Mouse (Mus musculus) monocyte, adult 5-6 weeks (primary cell): ENCODE data around the gene Etfbkmt. TPM values are rescaled to one million over a fixed set of nuclear protein-coding genes. Genes with fewer than 3 reads are reported as not detected.
"Not testable (repeated sequence)": the region's sequence is repeated elsewhere in the genome, so short reads cannot be mapped to it uniquely, and the experiment has no call there.

Experiments used
- ATAC-seq: fragments of 153-309, 156-312 bp; replicated peaks from 2 replicates; pipeline ENCODE4 v1.8.0; 2017; ENCODE audit warnings: mild to moderate bottlenecking; ENCODE audit not compliant: low TSS enrichment, insufficient number of reproducible peaks, severe bottlenecking, poor library complexity, low FRiP score
- total RNA-seq: library from RNA; stranded (forward); fragments of 200-1000, 200-491, 200-594 nt; gene quantifications from 3 replicates; pipeline ENCODE4 v1.2.3, GENCODE M21; 2017

Etfbkmt gene
- total RNA-seq, 1 experiment from 2014 or later: 10.0 TPM

DNA sequence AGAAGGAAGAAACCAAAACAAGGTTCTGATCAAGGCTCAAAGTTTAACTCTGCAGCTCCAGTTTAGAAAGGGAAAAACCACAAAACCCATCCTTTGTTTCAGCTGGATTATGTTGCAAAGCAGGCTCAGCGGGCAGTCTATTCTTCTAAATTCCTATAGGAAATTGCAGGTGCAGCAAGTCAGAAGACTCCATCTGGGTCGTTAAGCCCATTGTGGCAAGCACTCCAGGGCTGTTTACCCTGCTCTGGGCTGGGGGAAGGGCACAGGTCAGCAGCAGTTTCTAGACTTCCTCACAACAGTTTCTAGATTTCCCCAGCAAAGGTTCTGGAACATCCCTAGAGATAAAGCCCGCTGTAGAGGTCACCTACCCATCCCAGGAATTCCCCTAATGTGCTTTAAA, 8.5 kb upstream of the Etfbkmt start:
- no peak for ATAC-seq

DNA sequence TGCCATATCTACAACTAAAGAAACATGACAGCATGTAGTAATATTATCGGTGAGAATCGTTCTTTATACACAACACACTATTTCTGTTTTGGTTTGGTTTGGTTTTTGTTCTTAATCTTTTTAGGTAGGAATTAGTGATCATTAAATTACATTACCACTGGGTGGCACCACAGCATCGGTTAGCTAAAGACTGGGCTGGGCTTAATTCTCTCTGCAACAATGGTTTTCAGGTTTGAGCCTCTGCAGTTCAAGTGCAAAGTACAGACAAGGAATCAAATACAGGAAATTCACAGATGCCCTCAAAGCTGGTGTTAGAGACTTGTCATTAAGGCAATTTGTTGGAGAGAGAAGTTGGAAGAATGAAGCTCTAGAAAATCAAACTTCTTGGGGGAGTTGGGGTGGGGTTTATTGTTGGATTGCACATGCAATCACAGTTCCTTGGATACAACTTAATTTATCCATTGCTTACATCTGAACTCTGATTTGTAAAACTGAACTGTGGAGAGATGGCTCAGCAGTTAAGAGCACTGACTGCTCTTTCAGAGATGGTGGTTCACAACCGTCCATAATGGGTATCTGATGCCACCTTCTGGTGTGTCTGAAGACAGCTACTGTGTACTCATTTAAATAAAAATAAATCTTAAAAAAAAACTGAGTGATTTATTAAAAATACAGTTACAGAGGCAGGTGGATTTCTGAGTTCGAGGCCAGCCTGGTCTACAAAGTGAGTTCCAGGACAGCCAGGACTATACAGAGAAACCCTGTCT, 7.2 kb upstream of the Etfbkmt start:
- ATAC-seq: peak; percentile 92

DNA sequence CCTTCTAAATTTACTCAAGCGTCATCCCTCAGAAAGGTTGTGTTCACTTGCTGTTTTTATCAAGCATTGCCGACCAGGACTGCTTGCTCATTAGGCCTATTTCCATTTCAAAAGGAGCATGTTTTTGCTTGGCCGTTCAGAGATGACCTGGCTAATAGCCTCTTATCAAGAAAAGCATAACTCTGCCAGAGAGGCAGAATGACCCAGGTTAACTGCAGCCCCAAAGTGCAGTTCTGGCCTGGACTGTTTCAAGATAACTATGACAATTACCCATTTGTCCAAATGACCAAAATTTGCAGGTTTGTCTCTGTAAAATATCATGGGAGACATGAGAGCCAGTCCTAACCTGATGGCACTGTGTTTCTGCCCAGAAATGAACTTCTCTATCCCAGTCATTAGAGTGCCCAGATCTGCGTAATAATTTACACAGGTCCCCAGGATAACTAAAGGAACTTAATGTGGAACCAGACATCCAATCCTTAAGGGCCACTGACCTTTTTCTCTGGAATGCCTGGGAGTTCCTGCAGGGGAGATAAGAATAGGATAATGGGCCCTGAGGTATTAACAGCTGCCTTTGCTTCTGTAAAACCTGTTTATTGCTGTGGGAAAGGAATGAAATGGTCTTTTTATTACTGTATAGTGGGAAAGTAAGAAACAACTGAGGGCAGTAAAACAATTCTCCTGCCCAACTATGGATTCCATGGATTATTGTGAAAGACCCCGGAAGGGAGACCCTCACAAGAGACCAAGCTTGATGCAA, 5.1 kb upstream of the Etfbkmt start:
- no peak for ATAC-seq

DNA sequence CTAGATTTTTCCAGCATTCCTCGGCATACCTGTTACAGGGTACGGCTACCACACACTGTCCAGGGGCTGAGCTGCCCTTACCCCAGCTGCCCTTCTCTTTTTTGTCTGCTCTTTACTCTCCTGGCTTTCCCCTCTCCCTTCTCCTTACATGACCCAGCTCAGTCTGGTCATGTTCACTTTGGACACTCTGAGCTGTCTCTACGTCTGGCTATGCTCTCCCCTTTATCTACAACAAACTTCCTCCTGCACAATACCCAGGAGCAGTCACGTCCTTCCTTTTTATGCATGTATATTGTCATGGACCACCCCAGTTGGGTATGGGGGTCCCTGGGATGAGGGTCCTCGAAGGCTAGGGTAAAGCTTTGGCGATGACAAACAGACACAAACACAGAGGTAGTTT, 4.0 kb upstream of the Etfbkmt start:
- ATAC-seq: no peak

DNA sequence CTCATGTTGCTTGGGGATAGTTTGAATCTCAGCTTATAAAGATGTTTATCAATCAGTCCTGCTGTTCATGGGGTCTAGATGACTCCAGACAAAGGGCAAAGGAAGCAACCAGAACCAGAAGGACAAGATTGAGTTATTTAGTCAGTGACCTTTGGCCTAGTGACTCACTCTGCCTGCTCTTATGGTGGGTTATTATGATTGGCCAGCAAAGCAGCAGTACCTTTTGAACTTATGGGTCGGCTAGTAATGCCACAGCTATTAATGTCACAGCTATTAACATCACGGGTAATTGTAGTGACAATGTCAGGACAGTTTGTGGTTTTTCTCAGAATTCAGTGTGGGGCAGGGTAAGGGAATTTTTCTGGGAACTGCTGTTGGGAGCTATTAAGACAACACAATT, 1.7 kb upstream of the Etfbkmt start:
- no peak for ATAC-seq

DNA sequence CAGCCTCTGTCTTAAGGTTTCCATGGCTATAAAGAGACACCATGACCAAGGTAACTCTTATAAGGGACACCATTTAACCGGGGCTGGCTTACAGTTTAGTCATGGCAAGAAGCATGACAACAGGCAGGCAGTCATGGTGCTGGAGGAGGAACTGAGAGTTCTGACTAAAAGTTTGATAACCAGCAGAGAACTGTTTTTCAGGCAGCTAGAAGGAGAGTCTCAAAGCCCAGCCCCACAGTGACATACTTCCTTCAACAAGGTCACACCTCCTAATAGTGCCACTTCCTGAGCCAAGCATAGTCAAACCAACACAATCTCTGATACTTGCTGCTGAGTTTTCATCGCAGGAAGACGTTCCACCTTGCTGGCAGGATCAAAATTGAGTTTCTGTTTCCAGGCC, 638 bp upstream of the Etfbkmt start:
- ATAC-seq: peak; percentile 48; the same call in 1 of the 2 replicates

DNA sequence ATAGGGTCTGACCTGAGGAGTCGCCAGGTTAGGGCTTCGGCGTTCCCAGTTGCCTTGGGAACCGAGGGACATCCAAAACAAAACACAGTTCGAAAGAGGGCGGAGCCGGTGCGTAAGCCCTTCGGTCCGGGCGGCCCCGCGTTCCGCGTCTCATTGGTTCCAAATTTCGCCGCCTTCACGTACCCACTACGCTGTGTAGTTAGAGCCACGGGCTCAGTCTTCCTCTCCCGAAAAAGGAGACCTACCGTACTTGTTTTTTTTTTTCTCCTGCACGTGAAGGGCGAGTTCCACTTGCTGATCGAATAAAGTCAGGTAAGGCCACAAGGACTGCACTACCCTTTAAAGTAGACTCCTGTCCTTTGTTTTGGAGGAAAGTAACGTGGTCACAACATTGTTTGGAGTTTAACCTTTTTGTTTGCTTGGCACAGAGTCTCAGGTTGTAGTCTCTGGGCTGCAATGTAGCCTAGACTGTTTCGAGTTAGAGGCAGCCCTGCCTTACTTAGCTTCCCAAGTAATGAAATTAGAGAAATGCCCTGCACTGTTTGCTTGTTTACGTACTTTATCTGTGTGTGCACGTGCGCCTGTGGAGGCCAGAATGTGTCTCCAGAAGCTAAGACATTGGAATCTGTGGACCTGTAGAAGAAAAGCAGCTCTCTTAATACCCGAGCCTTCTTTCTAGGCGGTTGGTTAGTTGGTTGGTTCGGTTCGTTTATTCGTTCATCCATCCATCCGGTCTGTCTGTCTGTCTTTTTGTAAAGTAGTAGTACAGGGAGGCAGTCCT, 1.9 kb downstream of the Etfbkmt start:
- ATAC-seq: peak; percentile 94

DNA sequence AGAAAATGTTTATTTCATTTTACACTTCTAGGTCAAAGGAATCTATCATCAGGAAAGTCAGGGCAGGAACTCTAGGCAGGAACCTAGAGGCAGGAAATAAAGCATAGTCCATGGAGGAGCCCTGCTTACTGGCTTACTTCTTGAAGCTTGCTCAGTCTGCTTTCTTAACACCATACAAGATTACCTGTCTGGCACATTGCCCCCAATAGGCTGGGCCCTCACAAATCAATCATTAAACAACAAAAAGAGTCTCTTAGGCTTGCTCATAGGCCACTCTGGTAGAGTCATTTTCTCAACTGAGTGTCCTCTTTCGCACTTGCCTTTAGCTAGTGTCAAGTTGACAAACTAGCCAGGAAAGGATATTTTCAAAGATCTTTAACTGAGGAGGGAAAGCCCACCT, 5.5 kb downstream of the Etfbkmt start:
- ATAC-seq: no peak

DNA sequence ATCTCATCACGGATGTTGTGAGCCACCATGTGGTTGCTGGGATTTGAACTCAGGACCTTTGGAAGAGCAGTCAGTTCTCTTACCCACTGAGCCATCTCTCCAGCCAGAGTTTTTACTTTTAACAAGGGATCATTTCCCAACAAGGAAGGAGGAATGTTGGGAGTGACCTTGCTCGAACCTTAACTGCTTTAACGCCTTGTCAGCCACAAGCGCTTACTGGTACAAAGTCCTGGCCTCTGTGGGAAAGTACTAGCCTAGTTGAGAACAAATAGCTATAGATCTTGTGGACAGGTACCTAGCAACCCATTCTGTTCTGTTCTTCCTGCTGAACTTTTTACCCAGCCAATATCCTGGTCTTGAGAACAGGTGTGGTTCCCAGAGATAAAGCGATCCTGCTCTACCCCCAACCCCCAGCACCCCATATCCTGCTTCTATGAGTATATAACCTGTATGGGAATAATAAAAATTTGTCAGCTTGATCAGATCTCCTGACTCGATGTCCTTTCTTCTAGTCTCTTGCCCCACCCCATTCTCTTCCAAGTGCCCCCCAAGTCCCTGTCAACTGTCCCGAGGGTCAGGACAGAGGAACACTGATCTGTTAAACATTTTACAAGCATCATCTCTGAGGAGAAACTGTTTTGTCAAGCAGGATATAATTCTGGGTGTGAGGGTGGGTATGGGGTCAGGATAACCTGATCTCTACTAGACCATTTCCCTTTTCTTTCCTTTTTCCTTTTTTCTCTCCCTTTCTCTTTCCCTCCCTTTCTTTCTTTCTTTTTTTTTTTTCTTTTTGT, 9.0 kb downstream of the Etfbkmt start:
- no peak for ATAC-seq

DNA sequence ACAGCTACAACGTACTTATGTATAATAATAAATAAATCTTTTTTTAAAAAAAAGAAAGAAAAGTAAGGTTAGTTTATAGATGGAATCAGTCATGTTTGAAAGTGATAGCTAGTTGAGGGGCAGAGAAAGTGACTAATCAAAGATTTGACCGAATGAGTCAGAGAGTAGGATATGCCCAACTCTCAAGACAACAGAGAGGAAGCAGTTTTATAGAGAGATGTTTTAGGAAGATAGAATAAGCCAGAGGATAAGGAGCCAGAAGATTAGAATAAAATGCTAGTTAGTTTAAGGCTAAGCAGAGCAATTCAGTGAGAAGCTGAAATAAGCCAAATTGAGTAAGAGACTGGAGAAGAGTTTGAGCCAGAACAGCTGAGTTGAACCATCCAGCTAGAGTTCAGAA, 12.5 kb downstream of the Etfbkmt start:
- ATAC-seq: no peak

DNA sequence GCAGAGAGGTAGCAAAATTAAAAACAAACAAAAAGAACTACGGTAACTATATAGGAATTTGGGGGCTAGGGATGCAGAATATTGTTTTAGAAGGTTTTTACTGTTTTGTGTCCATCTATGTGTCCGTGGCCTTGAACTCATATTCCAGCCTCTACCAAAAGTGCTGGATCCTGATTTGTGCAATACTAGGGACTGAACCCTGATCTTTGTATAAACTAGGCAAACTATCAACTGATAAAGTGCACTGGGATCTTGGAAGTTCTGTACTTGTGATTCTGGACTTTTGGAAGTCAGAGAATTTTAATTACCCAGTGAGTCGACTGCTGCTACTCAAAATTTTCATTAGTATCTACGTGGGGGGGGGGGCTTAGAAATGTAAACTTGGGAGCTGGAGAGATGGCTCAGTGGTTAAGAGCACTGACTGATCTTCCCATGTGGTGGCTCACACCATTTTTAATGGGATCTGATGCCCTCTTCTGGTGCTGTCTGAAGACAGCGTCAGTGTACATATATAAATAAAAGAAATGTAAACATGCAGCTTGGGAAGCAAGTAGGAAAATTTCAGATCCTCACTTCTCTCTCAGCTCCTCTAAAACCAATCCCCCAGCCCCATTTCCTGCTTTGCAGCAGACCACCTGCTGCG, 13.9 kb downstream of the Etfbkmt start:
- no peak for ATAC-seq

DNA sequence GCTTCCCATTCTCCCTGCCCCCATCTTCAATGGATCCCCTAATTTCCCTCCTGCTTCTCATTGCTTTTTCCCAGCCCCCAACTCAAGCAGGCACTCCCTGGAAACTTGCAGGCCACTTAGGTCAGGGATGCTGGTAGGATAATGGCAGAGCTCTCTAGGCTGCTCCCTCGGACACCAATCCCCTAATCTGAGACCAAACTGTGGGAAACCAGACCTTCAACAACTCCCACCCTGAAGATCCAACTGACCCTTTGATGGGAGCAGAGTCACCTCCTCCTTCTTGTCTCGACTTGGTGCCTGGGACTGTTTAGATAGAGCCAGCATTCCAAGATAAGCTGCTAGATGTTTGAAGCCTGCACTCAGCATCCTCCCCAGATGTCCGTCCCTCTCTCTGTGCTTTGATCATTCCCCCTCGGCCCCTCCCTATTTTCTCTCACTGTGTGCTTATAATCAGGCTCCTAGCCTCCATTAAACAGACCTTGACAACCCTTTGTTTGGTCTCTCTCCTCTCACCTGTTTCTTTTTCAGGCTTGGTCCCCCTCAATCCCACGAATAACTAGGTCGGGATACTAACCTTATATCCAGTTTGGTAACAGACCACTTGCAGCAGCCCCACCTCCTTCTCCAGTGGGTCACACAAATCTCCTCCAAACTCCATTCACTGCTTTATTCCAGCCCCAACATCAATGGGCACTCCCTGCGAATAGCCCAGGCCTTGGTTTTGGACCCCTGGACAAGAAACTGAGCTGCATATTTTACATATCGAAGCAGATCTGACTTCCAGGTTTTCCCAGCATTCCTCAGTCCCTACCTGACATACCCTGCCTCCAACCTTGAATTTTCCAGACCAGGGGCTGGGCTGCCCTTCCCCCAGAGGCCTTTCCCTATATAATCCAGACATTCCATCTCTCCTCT, 14.7 kb downstream of the Etfbkmt start:
- ATAC-seq: no peak

DNA sequence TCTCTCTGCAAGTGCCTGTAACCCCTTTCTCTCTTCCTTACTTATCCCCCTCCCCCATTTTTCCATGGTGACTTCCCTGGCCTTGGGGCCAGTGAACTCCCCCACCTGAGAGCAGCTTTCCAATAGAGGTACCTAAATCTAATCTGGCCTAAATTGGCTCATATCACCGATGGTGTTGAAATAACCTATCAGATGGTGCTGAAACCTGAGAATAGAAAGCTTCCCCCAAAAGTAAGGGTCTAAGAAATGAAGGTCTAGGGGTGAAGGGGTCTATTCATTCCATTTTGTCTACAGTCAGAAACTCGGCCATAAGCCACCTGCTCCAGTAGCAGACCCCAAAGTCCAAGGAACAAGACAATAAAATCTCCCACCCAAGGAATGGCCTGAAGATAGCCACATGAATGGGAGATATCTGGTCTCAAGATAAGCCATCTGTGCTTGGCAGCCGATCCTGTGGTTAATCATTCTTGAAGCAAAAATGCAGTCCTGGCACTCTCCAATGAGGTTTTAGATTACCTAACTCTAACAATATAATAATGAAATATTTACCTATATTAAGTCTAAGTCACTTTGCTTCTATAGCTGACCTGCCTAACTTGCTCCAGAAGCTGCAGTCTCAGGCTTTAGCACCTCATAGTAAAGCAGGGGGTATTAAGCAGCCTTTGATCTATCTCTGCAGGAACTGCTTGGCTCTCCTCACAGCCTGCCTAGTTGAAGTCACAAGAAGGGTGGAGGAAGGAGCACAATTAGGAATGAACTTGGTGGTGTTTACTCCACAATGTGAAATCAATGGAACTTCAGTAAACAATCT, 15.6 kb downstream of the Etfbkmt start:
- ATAC-seq: no peak

DNA sequence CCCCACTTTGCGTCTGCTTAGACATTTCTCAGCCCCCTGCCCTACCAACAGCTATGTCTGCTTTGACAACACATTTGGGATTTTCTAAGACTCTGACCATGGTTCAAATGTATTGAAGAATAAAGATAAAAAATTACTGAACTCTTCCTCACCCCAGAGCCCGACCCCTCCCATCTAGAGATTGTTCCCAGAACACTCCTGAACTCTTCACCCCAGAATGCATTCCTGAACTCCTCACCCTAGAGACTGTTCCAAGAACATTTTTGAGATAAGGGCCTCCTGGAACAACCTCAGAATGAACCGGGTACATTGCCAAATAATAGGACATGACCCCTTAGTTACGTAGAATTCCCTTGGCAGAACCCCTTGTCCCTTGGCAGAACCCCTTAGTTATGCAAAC, 27.4 kb downstream of the Etfbkmt start:
- ATAC-seq: not testable (repeated sequence)

DNA sequence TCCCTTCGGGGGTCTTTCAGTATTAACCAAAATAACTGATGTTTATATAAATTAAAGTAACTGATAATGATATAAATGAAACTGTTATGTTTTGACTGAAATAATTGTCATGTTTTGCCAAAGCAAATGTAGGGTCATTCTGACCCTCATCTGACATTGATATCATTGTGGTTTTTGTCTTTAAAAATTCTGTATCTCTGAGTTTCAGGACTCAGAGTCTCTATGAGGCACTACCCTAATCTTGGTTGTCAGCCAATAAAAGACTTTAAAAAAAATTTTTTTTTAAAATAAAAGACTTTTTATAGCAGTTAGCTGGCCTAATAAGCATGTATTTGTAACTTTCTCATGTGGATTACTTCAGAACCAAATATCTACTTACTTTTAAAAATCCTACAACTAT, 28.0 kb downstream of the Etfbkmt start:
- ATAC-seq: no peak

DNA sequence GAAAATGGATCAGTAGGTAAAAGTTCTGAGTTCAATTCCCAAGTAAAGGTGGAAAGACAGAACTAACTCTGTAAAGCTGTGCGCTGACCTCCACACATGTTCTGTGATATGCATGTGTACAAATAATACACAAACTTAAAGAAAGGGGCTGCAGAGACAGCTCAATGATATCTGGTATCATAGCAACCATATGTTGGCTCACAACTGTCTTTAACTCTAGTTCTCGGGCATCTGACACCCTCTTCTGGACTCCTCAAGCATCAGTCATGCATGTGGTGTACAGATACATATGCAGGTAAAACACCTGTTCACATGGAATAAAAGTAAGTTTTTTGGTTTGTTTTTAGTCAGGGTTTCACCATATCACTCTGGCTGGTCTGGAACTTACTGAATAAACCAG, 28.8 kb downstream of the Etfbkmt start:
- ATAC-seq: no peak

DNA sequence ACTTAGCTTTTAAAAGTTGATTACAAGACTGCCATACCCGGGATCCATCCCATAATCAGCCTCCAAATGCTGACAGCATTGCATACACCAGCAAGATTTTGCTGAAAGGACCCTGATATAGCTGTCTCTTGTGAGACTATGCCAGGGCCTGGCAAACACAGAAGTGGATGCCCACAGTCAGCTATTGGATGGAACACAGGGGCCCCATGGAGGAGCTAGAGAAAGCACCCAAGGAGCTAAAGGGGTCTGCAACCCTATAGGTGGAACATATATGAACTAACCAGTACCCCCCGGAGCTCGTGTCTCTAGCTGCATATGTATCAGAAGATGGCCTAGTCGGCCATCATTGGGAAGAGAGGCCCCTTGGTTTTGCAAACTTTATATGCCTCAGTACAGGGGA, 30.3 kb downstream of the Etfbkmt start:
- ATAC-seq: not testable (repeated sequence)
